Mouse (Mus musculus) spleen, postnatal 10 days (tissue): ENCODE data around the gene Gm3194.
"Not testable (repeated sequence)": the region's sequence is repeated elsewhere in the genome, so short reads cannot be mapped to it uniquely, and the experiment has no call there.

Experiments
- DNase-seq, 2 experiments: peaks; one replicate each; pipeline ENCODE4 v3.0.0; 2021 to 2022; ENCODE audit warnings: low spot score in 2 of 2

Gm3194 gene

GRCm38 (mm10) chr14:5455367-5455766, at the start of gene Gm3194:
Gene Gm3194 (minus strand): TSS chr14:5455467.
- not testable (repeated sequence) for DNase-seq

GRCm38 (mm10) chr14:5501374-5501773, 46.1 kb upstream of the Gm3194 start, which contains the start of gene Gm3488:
Gene Gm3488 (plus strand): TSS chr14:5501674.
- not testable (repeated sequence) for DNase-seq

GRCm38 (mm10) chr14:5483907-5484306, 28.6 kb upstream of the Gm3194 start, which contains the start of gene Gm3187:
Gene Gm3187 (plus strand): TSS chr14:5484207.
- not testable (repeated sequence) for DNase-seq

GRCm38 (mm10) chr14:5477730-5478129, 22.5 kb upstream of the Gm3194 start, which contains the start of gene Gm8246:
Gene Gm8246 (minus strand): TSS chr14:5477830.
- DNase-seq = not testable (repeated sequence)

- DNase-seq = not testable (repeated sequence)
Measured at GRCm38 (mm10) chr14:5460469-5460868, 5.2 kb upstream of the Gm3194 start.

- not testable (repeated sequence) for DNase-seq
Measured at GRCm38 (mm10) chr14:5388949-5389348, 66.3 kb downstream of the Gm3194 start, which contains the start of gene Gm3500. Gene Gm3500 (minus strand): TSS chr14:5389049.
